Mouse (Mus musculus) E14TG2a.4 (cell line): Measurements from ENCODE around the gene Fntb.

Experiments
- CTCF ChIP-seq: conservative IDR thresholded peaks from 2 replicates; pipeline ENCODE4 v1.5.1; 2014; ENCODE audit warnings: low read length
- NANOG ChIP-seq: IDR thresholded peaks from 2 replicates; pipeline ENCODE4 v1.6.1; 2014; ENCODE audit warnings: borderline replicate concordance, low read length, mixed read lengths
- POU5F1 ChIP-seq: IDR thresholded peaks from 2 replicates; pipeline ENCODE4 v1.6.1; 2014; ENCODE audit warnings: low read length, borderline replicate concordance

DNA sequence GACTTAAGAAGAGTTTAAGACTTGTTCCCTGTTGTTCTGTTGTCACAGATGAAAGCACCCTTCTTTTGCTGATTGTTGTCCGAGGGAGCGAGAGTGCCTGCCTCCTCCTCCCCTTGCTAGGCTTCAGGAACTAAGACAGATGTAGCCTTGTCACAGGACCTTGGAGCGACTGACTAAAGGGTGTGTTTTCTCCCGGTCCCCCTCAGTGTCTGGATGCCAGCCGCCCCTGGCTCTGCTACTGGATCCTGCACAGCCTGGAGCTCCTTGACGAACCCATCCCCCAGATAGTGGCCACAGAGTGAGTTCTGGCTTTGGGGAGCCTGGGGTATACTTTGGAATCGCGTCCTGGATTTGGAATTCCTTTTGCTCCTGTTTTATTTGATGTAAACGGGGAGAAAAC is 109.4 kb downstream of the Fntb start:
- TF ChIP-seq CTCF, result no peak
- TF ChIP-seq NANOG, result no peak
- no peak for TF ChIP-seq POU5F1
